Mouse (Mus musculus) fibroblast of lung, adult 2 months (primary cell): ENCODE data around the gene Unc13a.

ENCODE experiments used
- DNase-seq: peaks from one replicate; pipeline ENCODE4 v3.0.0-alpha.2; 2011; ENCODE audit warnings: low read depth

Gene Unc13a

DNA sequence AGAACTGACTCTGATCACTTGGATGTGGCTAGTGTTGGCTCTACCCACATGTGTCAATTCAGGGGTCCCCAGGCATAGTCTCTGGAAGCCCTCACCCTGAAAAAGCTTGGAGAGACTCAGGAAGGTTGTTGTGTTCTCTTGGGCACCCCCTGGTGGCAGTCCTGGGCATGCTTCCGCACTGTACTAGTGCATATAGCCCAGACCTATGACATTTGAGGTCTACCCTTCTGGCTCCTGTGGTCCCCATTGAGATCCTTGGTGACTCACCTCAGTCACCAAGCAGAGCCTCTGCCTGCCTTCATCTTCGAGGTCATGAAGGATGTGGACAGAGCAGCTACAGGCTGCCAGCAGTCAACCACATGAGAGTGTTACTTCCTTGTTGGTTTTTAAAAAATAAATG is 84.7 kb downstream of the Unc13a start:
- no peak for DNase-seq

GRCm38 (mm10) chr8:71580201-71580600 is 91.4 kb downstream of the Unc13a start:
- peak; percentile 49 for DNase-seq

DNA sequence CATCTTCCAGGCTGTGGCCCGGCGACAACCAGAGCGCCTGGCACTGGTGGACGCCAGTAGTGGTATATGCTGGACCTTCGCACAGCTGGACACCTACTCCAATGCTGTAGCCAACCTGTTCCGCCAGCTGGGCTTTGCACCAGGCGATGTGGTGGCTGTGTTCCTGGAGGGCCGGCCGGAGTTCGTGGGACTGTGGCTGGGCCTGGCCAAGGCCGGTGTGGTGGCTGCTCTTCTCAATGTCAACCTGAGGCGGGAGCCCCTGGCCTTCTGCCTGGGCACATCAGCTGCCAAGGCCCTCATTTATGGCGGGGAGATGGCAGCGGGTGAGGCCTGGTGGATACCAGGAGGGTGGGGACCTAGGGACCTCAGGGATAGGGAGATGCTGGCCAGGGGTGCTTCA is 92.1 kb downstream of the Unc13a start:
- DNase-seq, result no peak

GRCm38 (mm10) chr8:71579009-71579408 is 92.5 kb downstream of the Unc13a start:
- no peak for DNase-seq

DNA sequence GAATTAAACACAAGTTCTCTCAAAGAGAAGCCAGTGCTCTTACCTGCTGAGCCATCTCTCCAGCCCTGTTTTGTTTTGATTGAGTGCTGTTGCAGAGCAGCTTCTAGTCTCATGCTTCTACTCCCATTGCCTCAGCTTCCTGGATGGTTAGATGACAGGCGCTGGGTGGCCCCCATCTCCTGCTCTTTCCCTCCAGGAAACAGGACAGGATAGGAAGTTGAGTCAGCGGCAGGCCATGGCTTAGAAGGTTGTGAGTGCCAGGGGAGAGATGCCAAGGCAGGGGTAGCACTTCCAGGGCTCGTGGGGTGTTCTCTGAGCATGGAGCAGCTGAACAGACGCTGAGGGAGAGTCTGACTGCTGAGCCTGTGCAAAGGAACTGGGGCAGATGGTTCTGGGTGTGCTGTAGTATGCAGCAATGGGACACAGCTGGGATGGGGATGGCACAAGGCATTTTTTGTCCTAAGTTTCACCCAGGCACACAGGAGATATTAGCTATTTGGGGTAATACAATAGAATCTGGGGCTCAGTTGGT is 93.6 kb downstream of the Unc13a start:
- no peak for DNase-seq

GRCm38 (mm10) chr8:71575020-71575419 is 96.5 kb downstream of the Unc13a start:
- DNase-seq, result no peak

DNA sequence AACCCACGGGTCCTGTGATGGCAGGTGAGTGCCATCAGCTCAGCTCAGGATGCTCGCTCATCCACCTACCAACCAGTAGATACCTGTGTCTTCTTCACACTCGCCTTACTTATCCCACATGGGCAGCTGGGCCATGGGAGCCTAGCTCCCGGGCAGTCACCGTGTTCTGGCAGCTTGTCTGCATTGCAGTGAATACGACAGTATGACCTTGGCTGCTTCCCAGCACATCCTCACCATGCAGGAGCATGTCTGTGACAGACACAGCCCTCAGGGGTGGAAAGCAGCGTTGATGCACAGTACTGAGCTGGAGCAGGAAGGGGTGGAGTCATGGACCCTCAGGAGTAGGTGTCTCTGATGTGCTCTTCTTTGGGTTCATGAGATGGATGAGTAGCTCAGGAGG is 97.1 kb downstream of the Unc13a start:
- no peak for DNase-seq
